Mouse (Mus musculus) cerebellum, postnatal 36 days (tissue): ENCODE measurements at regions not wholly inside any gene's neighbourhood (a gene's known extent, or its start where the extent isn't known, plus 50 kb on each side); places are given as distances from the start of the nearest gene placed in this dataset.
"Not testable (repeated sequence)": the region's sequence is repeated elsewhere in the genome, so short reads cannot be mapped to it uniquely, and the experiment has no call there.

Experiments used
- DNase-seq, 2 experiments: peaks; one replicate each; pipeline ENCODE4 v3.0.0; 2021 to 2022; ENCODE audit warnings: mixed read lengths in 2 of 2

DNA sequence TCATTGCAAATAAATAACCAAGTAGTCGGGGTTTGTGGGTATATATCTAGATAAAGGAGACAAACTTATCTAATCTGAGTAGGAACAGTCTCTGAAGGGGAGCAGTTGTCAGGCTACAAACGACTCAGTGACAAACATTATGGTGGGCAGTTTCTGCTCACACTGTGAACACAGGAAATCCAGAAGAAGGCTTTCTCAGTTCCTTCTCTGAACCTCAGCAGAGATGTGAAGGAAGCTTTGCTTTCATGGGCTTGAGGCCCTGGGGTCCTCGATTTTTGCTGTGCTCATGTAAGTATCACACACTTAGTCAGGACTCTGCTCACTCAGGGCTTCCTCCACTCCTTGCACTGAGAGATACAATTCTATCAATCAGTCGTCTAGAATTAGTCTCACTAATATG lies 994.7 kb upstream of the Foxg1 start:
- DNase-seq = no peak

DNA sequence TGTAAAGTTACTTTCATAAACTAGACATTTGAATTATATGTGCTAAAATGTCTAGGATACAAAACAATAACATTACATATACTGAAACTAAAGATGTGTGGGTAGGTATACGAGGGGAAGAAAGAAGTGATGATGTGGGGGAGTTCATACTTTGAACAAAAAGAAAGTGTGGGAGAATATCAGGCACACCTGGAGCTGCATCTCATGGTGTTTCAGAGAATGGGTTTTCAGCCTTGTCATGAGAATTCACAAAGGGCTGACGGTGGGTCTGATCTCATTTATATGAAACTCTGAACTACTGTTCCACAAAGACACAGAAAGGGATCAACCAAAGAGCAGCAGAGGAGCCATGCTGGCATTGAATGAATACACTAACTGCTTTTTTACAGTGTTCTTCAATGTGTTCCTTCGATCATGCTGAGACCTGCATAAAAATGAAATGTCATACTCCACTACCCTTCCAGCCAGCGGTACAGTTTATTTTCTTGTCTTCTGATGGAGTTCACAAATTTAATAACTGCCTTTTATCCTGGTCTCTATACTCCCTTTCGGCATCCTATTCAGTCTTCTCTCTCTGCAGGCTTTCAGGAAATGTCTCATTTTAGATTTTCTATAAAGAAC lies 994.2 kb upstream of the Foxg1 start:
- DNase-seq = no peak

GRCm38 (mm10) chr12:48391008-48391407 lies 991.5 kb upstream of the Foxg1 start:
- no peak for DNase-seq

DNA sequence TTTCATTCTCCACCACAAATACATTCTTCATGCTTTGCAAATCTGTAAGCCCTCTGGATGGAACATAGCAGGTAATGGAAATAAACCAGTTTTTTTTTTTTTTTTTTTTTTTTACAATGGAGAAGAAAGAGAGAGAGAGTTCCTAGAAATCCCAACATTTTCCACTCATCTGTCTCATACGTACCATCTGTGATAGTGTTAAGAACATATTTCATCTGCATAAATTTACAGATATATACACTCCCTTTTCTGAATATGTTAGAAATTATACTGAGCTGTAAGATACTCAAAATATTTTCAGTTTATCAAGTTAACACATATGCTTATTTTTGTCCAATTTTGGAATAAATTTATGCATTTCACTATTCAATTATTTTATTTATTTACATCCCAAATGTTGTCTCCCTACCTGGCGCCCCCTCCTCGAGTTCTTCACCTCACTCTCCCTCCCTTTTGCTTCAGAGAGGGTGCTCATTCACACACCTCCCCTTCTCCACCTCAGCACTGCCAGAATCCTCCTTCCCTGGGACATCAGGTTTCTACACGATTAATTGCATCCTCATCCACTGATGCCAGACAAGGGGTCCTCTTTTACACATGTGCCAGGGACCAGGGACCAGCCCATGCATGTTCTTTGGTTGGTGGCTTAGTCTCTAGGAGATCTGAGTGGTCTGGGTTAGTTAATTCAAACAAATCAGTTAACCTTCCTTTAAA lies 943.0 kb upstream of the Foxg1 start:
- DNase-seq = no peak

DNA sequence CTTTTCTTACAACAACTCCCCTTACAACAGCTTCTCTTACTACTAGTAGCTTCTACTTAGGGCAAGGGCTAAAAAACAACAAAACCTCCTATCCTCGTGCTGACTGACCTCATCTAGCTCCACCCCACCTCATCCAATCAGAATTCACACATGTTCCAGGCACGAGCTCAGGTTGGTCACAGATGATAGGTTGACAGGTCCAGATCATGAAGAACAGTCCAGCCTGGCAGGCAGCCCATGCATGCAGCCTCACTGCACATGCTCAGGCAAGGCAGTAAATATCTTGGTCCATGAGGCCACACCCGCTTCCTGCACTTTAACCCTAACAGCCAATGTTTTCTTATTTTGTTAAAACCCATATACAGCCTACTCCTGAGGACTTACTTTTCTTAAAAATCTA lies 933.7 kb upstream of the Foxg1 start:
- DNase-seq = not testable (repeated sequence)

GRCm38 (mm10) chr12:48462392-48462791 lies 920.1 kb upstream of the Foxg1 start:
- no peak for DNase-seq

GRCm38 (mm10) chr12:48500735-48501134 lies 881.7 kb upstream of the Foxg1 start:
- no peak for DNase-seq

GRCm38 (mm10) chr12:48511594-48511993 lies 870.9 kb upstream of the Foxg1 start:
- DNase-seq = no peak

DNA sequence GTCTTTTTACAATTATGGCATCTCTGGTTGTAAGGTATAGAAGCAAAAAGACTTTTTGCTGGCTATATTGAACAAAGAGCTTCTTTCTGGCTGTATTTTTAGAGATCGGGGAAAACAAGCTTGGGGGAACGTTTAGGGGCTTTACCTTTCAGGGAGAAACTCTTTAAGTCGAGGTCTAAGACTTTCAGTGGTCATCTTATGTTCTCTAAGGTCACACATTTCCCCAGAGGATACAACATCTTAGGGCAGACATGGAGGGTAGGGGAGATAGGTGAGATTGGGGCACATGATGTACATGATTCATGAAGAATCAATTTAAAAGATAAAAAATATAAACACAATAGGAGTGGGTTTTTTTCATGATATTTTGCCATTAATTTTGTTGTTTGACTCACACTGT lies 870.2 kb upstream of the Foxg1 start:
- no peak for DNase-seq

- DNase-seq = peak; percentile 2 to 5
Measured at GRCm38 (mm10) chr12:48521996-48522395, 860.5 kb upstream of the Foxg1 start.

- peak; percentile 12 to 16 for DNase-seq
Measured at GRCm38 (mm10) chr12:48559690-48560089, 822.8 kb upstream of the Foxg1 start.

- no peak for DNase-seq
Measured at GRCm38 (mm10) chr12:48604401-48605197, 777.9 kb upstream of the Foxg1 start.

GRCm38 (mm10) chr12:48605423-48605822 lies 777.0 kb upstream of the Foxg1 start:
- DNase-seq = no peak

DNA sequence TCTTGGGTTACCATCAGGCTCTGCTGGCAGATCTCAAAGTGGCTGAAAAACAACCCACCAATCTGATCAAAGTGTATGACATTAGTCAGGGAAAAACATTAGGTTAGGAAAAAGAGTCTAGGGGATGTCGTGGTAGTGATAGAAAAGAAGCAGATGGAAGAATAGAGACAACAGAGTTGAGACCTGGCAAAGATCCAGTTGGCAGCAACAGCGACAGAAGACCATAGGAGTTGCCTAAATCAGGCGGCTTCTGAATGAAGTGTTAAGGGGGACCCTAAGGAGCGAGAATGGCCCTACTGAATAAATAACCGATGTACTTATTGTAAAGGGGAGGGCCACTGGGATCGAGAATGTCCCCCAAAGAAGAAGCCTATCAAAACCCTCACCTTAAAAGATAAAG lies 773.1 kb upstream of the Foxg1 start:
- DNase-seq = no peak

DNA sequence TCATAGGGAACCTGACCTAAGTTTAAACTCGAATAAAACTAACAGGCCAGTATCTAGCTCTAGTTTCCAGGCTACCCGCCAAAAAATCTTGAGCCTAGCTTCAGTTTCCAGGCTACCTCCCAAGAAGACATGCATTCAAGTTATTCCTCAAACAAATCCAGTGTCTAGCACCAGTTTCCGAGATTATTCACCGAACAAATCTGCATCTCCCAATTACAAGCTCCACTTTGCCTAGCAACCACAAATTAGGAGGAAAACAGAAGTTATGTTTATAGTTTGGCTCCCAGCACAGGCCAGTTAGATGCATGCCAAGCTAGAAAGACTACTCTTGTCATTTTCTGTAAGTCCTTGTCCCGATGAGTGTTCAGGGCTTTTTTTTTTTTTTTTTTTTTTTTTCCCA lies 770.4 kb upstream of the Foxg1 start:
- no peak for DNase-seq

DNA sequence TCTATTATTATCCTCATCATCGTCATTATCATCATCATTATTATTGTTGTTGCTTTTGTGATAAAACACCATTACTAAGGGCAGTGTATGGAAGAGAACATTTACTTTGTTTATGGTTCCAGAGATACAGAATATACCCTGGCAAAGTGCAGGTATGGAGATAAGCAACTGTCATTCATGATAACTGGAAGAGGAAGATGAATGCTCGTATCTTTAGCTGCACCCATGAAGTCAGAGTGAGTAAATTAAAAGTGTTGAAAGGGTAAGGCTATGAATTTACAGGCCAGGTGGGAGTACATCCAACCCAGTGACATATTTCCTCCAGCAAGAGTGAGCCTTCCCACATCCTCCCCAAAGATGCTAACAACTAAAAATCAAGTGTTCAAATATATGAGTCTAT lies 766.1 kb upstream of the Foxg1 start:
- DNase-seq = no peak

GRCm38 (mm10) chr12:48633559-48633958 lies 748.9 kb upstream of the Foxg1 start:
- no peak for DNase-seq

DNA sequence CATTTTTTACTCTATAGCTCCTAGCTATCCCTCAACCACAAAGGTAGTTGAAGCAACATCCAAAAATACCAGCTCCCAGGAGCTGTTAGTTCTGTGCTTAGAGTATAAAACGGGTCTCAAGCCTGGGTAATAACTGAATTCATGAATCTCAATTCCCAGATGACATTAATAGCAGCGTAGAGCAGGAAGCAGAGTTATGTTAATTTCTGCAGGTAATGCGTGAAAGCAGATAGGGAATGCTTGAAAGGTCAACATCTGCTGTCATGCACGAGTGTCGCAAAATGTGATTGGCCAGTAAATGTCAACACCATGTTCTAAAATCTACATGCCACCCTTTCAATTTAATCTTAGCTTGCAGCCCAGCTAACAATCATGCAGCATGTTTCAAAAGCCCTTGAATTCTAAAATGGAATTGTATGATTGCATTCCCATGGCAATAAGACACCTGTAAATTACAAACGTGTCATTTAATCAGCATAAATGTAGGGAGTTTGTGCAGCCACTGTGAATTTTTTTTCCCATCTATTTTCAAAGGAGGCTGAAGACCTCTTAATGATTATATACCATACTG lies 747.7 kb upstream of the Foxg1 start:
- DNase-seq = no peak

DNA sequence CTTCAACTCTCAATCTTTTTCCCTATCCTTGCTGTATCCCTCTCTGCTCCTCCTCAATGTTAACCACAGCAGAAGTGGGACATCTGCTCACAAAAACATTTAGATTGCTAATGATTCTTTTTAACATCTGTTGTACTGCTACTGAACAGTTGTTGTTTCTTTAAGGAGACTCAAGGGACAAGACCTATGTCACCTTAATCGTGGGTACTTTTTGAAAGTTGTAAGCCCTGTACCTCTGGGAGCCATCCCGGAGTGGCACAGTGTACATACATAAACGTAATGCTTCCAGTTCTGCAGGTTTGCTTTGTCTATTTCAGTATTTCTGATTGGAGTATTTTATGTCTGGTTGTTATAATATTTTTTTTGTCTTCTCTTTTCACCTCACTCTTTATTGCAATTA lies 740.5 kb upstream of the Foxg1 start:
- DNase-seq = no peak

- no peak for DNase-seq
Measured at GRCm38 (mm10) chr12:48645135-48645534, 737.3 kb upstream of the Foxg1 start.

DNA sequence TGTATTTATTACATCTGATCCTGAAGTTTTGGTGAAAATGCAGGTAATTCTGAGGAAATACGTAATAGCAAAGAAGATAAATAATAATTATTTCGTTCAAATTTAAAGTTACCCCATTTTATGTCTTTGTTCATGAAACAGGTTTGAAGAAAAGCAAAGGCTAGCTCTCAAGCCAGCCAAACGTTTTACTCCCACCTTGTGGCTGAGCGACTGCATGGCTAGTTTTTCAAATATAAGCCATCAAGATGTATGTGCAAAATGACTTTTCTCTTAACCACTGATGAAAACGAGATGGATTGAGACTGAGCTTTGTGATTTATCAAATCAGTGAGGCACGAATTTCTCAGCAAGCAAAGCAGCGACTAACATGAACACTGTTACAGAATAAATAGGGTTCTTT lies 736.5 kb upstream of the Foxg1 start:
- DNase-seq = no peak

DNA sequence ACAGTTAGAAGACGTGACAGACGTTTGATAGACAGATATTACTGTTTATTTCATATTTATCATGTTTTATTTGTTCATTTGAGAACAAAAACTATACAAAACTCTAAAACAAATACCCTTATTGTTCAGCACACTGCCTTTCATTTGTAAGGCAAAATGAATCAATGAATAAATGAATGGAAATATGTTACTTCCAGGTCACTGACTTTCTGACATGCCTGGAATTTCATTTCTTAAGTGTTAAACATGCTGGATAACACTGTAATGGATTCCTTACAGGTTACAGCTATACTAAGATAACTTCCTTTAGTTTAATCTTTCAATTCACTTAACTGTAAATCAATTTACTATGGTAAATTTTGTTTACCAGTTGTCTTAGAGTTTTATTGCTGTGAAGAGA lies 707.3 kb upstream of the Foxg1 start:
- no peak for DNase-seq

GRCm38 (mm10) chr12:48680957-48681356 lies 701.5 kb upstream of the Foxg1 start:
- no peak for DNase-seq

DNA sequence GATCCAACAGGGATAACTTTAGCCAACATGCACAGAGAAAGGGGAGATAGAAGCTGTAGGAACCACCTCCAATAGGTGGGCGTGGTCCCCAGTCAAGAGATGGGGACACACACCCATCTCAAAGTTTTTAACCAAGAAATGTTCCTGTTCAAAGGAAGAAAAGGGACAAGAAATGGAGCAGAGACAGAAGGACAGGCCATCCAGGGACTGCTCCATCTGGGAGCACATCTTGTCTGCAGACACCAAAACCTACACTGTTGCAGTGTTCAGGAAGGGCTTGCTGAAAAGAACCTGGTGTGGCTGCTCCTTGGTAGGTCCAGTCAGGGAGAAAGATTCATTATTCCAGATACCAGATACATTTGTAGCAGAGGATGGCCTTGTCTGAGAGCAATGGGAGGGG lies 676.5 kb upstream of the Foxg1 start:
- no peak for DNase-seq
